Mouse (Mus musculus) heart, adult 11 months (tissue): ENCODE results near the gene Cnr2.

Experiments used
- DNase-seq: peaks from one replicate; pipeline ENCODE4 v3.0.0; 2022

Cnr2 gene

DNA sequence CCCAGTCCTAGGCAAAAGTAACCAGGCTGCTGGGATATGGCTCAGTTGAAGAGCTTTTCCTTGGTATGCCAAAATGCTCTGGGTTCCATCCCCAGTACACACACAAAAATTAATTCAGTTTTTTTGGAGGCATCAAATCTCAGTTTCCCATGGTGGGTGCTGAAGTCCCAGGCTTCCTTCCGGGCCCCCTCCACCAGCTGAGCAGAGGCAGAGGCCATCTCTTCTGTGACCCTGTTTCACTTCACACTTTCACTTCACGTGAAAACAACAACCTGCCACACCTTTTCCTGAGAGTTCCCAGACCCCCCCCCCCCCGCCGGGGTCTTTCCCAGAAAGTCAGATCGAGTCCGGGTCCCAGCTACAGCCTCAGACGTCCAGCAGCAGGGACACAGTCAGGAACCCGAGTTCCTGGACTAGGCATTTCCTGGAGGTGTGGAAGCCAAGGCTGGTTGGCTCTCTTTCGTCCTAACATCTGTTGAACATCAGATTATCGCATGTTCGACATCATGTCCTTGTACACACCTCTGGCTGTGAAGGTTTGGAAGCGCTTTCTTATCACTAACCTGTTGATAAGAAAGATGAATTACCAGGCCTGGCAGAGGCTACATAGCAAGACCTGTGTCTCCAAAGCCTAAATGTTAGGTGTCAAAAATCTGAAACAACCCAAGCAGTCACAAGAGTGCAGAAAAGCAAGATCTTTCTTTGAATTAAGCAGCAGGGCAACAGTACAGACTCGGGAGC is 14.3 kb downstream of the Cnr2 start:
- peak; percentile 92 for DNase-seq

DNA sequence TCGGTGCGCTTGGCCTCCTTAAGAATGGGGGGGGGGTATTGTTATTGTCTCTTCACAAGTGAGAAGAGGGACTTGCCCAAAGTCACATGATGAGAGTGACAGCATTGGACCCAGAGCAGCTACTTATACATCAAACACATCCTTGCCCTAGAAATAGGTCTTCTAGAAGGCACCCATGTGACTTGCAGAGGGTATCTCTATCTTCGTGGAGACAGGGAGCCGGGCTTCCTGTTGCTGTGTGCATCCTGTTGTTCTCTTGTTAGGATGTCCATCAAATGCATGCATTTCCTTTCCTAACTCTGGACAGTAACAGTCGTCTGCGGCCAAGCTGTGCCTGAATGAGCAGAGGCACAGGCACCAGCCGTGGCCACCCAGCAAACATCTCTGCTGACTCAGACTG is 16.3 kb downstream of the Cnr2 start:
- peak; percentile 94 for DNase-seq

DNA sequence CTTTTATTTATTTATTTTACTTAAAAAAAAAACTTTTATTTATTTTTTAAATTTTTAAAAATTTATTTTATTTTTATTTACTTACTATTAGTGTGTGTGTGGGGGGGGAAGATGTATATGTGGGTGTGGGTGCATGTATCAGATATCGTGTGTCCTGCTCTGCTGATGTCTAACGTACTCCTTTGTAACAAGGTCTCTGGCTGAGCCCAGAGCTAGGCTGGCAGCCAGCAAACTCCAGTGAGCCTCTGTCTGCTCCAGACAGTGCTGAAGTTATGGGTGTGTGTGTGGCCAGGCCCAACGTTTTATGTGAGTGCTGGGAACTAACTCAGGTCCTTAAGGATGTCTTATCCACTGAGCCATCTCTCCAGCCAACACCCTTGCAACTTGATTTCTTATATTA is 17.0 kb downstream of the Cnr2 start:
- no peak for DNase-seq

DNA sequence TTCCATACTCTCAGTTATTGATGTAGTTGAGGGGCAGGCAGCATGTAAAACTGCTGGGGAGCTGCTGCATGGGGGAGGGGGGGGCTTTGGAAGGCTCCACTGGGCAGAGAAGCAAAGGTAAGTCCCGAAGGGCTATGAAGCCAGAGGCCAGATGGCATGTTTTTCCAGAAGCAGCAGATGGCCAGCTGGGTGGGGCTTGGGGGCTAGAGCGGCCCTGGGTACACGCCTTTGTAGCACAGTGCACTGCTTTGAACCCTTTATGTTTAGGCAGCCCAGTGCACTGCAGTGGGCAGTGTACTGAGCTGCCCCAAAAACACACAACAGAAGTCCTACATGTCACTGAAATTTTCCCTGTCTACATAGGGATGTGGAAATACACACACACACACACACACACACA is 17.6 kb downstream of the Cnr2 start:
- no peak for DNase-seq

DNA sequence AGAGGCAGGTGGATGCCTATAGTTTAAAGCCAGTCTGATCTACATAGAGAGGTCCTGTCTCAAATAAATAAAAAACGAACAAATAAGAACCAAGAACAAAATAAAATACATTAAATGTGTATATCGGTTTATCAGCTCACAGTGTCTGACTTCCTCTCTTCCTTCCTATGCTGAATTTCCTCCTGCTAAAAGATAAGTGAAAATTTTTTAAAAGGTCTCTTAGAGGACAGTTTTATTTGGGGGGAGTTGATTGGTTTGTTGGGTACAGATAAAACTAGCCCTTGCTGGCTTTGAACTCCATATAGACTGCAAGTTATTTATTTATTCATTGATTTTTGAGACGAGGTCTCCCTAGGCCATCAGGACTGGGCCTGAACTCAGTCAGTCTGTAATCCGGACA is 18.2 kb downstream of the Cnr2 start:
- DNase-seq, result no peak

DNA sequence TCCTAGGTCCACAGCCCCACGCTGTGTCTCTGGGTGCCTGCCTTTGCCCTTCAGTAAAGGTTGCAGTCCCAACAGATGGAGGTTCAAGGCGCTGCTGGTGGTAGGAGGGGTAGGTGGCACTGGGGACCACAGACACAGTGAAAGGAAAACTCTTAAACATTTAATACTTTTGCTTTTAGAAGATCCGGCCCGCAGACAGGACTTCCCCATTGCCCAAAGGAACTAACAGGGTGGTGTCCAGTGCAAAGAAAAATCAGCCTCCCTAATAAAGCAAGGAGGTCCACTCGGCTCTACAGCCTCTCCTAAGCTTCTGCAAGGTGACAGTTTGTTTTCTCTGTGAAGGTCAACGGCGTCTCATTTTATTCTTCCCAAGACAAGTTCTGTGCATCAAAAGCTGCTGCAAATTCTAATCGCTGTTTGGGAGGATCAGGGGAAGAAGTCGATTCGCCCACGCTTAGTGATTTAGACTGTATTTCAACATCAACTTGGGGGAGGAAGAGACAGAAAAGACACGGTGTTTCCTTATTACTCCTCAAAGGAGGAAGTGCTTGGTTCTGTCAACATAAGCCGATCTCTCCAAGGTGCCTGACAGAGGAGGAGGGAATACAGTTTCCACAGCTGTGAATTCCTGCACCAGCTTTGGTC is 23.6 kb downstream of the Cnr2 start:
- DNase-seq, result peak; percentile 93

DNA sequence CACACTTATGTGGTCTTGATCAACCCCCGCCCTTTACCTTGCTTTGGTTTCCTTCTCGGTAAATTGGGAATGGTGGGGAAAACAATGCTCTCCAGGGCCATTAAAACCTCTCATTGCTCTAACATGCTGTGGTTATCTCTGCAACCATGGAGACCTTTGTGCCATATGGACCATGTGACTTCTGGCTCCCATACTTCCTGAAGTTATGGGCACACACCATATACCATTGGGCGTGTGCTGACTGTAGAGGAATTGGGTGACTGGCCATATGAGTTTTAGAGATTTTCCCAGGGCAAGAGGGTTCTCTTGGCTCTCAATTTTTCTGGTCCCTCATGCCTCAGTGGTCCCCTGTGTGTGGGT is 24.1 kb downstream of the Cnr2 start:
- DNase-seq, result no peak

DNA sequence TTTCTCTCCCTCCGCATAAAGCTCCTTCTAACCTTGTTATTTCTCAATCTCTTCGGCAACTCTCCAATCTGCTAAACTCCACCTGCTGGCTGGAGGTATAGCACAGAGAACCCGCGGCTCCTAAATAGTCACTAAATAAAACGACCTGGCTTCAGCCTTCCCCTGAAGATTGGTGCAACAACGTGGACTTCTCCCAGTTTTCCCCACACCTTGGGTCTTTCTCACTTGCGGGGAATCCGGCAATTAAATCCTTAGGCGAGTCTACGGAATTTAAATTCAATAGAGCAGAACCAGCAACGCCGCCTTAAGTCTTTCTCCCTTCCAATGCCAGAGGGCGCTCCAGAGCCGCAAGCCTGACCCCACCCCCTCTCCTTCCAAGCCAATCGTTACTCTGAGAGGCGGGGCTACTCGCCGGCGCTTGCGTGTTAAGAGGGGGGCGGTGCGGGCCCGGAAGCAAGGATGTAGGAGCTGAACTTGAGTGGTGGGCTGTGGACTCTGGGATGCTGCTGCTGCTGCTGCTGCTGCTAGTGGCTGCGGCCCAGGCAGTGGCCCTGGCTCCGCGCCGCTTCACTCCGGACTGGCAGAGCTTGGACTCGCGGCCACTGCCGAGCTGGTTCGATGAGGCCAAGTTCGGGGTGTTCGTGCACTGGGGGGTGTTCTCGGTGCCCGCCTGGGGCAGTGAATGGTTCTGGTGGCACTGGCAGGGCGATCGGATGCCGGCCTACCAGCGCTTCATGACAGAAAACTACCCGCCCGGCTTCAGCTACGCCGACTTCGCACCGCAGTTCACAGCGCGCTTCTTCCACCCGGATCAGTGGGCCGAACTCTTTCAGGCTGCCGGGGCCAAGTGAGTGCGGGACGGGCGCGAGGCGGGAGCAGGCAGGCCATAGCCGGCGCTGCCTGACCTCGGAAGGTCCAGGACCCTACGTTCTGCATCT is 25.4 kb downstream of the Cnr2 start, which contains the start of gene Fuca1:
Gene Fuca1, plus strand, starts transcription at position 432 of the 938 bp plus-strand sequence.
- DNase-seq, result peak; percentile 99

DNA sequence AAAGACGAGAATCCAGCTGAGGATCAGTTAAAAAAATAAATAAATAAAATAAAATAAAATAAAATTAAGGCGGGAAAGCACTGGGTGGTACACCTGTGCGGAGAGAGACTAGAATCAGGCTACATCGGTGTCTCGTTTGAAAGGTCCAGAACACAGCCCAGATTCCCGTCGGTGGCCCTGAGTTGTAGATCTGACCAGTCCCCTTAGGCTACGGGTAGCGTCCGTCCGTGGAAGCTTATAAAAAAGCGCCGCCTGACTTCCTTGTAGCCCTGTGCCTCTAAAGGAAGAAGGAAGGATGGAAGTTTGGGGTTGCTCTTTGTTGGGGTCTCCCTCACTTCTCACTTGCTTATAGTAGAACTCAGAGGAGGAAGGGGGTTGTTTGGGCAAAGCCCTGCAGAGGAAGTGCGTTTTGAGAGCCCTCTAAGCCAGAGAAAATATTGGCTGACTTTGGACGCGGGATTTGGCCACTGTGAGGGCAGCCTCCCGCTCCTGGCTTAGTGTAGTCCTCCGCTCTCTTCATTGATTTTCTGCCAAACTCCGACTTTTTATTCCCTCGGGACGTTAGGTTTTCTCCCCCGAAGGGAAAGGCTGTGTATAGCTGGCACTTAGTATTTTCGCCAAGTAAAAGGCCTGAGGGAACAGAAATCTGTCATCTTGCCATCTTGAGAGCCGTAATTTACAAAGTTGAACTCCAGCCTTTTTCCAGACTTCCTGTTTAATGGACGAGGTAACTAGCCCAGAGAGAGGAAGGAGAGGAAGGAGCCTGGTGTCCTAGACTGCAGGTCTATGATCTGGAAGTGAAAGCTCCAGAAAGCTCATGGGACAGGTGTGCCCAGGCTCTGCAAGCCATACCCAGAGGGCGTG is 26.3 kb downstream of the Cnr2 start:
- DNase-seq, result peak; percentile 96

DNA sequence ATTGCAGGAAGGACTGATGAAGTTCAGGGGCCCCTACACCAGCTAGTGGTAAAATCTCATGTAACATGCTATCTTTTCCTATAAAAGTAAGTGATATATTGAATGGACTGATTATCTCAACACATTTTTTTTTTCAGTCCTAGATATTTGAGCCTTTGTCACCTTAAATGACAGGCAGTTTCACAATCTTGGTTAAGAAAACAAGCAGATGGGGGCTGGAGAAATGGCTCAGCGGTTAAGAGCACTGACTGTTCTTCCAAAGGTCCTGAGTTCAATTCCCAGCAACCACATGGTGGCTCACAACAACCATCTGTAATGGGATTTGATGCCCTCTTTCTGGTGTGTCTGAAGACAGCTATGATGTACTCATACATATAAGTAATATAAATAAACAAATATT is 27.0 kb downstream of the Cnr2 start:
- DNase-seq, result no peak

DNA sequence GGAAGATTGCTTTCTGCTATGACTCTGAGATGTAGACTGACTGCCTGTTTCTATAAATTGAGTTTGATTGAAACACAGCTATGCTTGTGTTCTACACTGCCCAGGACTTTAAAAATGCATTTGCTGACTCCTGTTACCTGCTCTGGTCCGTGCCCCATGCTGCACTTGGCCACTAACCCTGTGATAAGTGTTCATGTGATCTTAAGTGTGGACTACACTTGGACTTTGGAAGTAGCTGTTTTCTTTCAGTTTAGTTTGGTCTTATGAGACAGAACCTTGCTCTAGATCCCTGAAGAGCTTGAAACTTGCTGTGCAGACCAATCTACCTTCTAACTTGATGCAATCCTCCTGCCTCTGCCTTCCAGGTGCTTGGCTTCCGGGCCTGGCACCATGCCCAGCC is 29.2 kb downstream of the Cnr2 start:
- DNase-seq, result no peak

DNA sequence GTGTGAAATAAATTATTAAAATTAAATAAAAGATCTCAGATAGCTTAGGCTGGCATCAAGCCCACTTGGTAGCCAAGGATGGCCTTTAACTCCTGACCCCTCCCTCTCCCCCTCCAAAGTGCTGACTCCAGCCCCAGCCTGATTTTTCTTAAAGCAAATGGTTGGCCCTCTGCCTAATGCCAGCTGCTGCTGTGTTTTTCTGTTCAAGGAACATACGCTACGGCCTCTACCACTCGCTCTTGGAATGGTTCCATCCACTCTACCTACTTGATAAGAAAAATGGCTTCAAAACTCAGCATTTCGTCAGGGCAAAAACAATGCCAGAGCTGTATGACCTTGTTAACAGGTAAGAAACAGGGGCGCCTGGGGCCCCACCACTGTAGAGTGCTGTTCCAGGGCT is 30.1 kb downstream of the Cnr2 start:
- DNase-seq, result no peak

DNA sequence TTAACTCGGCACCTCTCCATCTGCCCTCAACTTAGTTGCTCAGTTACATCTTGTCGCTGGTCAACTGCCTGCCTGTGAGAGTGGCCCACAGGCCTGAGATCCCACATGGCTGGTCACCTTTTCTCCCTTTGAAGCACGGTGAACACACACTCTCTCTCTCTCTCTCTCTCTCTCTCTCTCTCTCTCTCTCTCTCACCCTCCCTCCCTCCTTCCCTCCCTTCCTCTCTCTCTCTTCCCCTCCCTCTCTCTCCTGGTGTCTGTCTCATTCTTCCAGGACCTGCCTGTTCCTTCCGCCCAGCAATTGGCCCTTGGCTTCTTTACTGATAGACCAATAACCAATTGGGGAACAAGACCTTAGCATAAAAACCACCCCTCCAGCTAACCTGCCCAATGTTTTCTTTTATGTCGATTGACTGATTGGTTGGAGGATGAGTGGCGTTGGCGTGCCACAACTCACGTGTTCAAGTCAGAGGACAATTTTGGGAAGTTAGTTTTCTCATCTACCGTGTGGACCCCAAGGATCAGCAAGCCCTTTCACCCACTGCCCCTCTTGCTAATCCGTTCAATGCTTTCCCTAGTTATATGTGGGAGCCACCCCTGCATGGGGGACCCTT is 31.1 kb downstream of the Cnr2 start:
- DNase-seq, result no peak

DNA sequence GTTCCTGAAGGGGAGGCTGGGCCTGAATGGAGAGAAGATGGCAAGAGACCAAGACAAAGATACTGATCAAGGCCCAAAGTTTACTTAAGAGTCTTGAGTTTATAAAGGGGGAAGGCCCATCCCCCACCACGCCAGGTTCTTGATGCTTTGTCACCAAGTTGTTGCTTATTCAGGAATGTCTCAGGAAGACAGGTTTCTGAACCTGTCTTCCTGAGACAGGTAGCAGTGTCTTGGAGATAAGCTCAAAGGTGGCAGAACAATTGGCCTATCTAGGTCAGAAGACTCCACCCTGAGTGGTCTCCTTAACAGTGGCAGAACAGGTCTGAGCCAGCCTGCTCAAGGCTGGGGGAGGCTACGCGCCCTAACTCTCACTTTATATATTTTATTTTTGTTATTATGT is 31.7 kb downstream of the Cnr2 start:
- no peak for DNase-seq

DNA sequence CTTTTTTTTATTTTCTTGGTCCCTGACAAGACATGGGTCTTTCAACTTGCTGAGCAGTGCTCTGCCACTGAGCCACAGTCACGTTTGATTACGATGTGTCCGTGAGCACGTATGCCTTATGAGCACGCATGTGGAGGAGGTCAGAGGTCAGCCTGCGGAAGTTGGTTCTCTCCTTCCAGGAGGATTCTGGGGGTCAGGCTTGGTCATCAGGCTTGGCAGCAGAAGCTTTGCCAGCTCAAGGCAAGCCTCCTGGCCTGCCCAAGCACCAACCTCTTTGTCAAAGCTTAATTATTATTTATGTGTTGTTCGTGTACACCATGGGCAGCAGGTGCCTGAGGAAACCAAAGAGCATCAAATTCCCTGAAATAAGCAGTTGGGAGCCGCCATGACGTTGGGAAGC is 33.2 kb downstream of the Cnr2 start:
- no peak for DNase-seq

DNA sequence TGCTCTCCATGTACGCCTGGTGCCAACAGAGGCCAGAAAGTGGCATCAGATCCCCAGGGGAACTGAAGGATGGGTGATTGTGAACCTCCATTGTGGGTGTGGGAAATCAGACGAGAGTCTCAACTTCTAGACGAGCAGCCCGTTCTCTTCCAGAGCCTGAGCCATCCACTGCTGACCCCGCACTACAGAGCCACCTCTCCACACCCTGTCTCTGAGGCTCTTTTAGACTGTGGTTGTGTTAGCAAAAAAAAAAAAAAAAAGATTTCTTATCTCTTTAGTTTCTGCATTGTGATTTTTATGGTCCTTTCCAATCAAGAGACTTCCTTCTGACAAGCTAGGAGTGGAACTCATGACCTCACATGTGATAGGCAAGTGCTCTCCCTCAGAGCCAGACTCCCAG is 34.2 kb downstream of the Cnr2 start:
- no peak for DNase-seq

DNA sequence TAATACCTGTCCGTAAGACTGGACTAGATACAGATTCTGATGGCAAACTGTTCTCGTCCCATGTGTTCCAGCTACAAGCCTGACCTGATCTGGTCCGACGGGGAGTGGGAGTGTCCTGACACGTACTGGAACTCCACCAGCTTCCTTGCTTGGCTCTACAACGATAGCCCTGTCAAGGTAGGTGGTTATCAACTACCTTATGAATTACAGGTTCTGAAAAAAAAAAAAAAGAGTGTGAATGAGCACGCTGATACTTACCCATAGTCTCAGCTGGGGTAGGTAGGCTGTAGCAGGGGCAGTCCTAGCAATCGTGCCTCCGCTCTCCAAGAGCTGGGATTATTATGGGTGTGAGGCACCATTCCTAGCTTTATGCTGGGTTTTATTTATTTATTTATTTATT is 34.6 kb downstream of the Cnr2 start:
- DNase-seq, result no peak

DNA sequence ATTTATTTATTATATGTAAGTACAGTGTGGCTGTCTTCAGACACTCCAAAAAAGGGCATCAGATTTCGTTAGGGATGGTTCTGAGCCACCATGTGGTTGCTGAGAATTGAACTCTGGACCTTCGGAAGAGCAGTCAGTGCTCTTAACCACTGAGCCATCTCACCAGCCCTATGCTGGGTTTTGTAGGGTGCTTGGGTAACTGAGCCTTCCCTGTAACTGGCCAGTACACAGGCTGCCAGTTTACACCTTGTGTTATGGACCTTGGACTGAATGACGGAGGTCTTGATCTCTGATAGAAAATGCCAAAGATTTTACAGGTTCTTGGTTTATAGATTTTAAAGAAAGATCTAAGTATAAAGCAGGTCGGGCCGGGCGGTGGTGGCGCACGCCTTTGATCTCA is 35.0 kb downstream of the Cnr2 start:
- DNase-seq, result no peak

DNA sequence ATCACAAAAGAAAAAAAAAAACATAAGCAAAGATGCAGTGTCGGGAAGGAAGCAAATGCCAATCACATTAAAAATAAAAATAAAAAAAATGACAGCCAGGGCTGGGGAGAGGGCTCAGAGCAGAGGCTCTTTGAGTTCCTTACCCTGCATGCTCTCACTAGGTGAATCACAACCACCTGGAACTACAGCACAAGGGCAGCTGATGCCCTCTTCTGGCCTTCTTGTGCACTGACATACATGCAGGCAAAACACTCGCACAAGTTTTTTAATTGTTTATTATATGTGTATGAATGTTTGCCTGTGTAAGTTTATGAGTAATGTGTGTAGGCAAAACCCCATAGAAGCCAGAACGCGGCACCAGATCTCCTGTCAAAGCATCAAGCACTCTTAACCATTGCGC is 36.6 kb downstream of the Cnr2 start:
- DNase-seq, result no peak

DNA sequence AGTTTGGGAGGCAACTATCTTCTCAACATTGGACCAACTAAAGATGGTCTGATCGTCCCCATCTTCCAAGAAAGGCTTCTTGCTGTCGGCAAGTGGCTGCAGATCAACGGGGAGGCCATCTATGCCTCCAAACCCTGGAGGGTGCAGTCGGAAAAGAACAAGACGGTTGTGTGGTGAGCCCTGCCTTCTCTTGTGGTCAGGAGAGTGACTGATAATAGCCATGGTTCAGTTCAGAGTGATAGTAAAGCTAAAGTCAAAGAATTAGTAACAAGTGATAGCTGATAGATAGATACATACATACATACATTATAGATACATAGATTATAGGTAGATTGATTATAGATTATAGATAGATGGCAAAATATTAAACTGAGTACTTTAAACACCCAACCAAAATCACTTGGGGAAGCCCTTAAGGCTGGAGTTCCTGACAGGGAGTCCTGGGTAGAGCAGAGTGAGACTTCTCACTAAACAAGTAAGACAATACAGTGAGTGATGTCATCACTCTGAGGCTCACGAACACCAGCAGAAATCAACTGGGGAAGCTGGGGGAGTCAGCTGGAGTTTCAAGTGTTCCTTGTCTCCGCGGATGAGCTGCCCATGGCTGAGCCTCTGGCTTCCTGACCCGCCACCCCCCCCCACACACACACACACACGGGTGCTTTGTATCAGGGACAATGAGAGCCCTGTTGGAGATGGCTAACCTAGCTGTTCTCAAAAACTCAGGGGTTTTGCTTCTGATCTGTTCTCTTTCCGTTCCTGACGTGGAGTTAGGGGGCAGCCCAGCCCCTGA is 39.7 kb downstream of the Cnr2 start:
- DNase-seq, result no peak

DNA sequence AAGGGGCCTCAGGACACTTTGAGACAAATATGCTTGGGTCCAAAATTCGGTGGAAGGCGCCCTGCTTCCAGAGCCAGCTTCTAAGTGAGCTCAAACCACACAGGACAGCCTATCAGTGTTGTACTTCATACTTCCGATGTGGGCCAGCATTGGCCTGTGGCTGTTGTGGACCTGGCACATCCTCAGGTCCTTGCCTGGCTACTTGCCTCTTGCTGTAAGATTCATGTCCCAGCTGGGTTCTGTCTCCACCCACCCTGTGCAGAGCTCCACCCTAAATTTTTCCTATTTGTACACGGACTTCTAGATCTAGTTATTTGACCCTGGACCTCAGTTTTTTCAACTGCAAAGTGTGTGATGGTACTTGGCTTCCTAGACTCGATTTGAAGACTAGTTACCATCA is 40.3 kb downstream of the Cnr2 start:
- DNase-seq, result peak; percentile 97

DNA sequence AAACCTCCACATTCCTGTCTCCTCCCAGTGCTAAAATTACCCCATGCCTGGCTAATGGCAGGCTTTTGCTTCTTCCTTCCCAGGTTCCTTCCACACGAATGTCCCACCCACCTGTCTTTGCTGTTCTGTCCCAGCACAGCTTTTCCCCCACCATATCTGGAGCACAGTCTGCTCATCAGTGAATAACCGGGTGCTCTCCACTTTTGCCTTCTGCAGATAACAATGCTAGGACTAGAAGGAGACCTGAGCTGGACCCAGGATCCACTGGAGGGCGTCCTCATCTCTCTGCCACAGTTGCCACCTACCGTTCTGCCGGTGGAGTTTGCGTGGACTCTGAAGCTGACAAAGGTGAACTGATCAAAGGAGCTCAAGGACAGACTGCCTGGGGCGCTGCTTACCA is 43.7 kb downstream of the Cnr2 start:
- DNase-seq, result no peak
